Mouse (Mus musculus): ENCODE data around the gene Mcu. TPM values are rescaled to one million over a fixed set of nuclear protein-coding genes. Genes with fewer than 3 reads are reported as not detected.

Mcu gene
- polyA plus RNA-seq, 2 experiments = 3.5 to 7.9 TPM

- Histone ChIP-seq H3K9ac (replicated peaks) (no peak overlapping the region), H3K36me3 (replicated peaks; ENCODE audit: control insufficient read depth, insufficient read depth, low read depth) (no peaks in the 10 kb centered on the region; the same call in 1 of the 2 replicates), H3K9me3 (ENCODE audit: control insufficient read depth, low read length) (no peaks in the 10 kb centered on the region), H3K27ac (no peak overlapping the region), H3K4me1 (replicated peaks; ENCODE audit: control insufficient read depth in 2 of 2, insufficient read depth in 2 of 2, low read length in 1 of 2) (peaks cover 14 to 21% of the 10 kb centered on the region in 2 experiments), H3K27me3 (ENCODE audit: control insufficient read depth, insufficient read depth, low read length) (no peaks in the 10 kb centered on the region), H3K4me2 (ENCODE audit: low read depth) (no peak overlapping the region), H3K4me3 (ENCODE audit: insufficient read depth in 1 of 2, low read depth in 2 of 2, low read length in 2 of 2) (no peak overlapping the region)
- DNase-seq (ENCODE audit: low read depth in 3 of 3, low spot score in 3 of 3) = no peak
- ATAC-seq (ENCODE audit: insufficient read depth) = no peak
- TF ChIP-seq EP300 (IDR thresholded peaks at IDR 0.05; ENCODE audit: low read depth) (no peak), CTCF (IDR thresholded peaks at IDR 0.05; ENCODE audit: low read depth) (no peak)
- 82% methylated on average over 13 of the region's 13 CpGs for WGBS (ENCODE audit: insufficient replicate concordance)
Measured at GRCm38 (mm10) chr10:59566968-59567367, 49.5 kb downstream of the Mcu start.

- no peaks in the 10 kb centered on the region; the same call in 1 of the 2 replicates for H3K36me3 ChIP-seq (replicated peaks; ENCODE audit: control insufficient read depth, insufficient read depth, low read depth)
- no peak for TF ChIP-seq EP300 (IDR thresholded peaks at IDR 0.05; ENCODE audit: low read depth)
- no peak for TF ChIP-seq CTCF (IDR thresholded peaks at IDR 0.05; ENCODE audit: low read depth)
- no peaks in the 10 kb centered on the region for H3K9me3 ChIP-seq (ENCODE audit: control insufficient read depth, low read length)
- H3K27me3 ChIP-seq (ENCODE audit: control insufficient read depth, insufficient read depth, low read length) = no peaks in the 10 kb centered on the region
- H3K4me1 ChIP-seq (replicated peaks; ENCODE audit: control insufficient read depth in 2 of 2, insufficient read depth in 2 of 2, low read length in 1 of 2) = peaks cover 7 to 14% of the 10 kb centered on the region in 2 experiments
- H3K9ac ChIP-seq (replicated peaks) = no peak overlapping the region
- ATAC-seq (ENCODE audit: insufficient read depth) = no peak
- H3K4me2 ChIP-seq (ENCODE audit: low read depth) = no peak overlapping the region
- H3K27ac ChIP-seq = no peak overlapping the region
- no peak overlapping the region for H3K4me3 ChIP-seq (ENCODE audit: insufficient read depth in 1 of 2, low read depth in 2 of 2, low read length in 2 of 2)
- WGBS (ENCODE audit: insufficient replicate concordance) = 72% methylated on average over 2 of the region's 2 CpGs
- DNase-seq (ENCODE audit: low read depth in 3 of 3, low spot score in 3 of 3) = no peak
Measured at GRCm38 (mm10) chr10:59565995-59566410, 50.5 kb downstream of the Mcu start.

- Histone ChIP-seq H3K9ac (replicated peaks) (no peak overlapping the region), H3K9me3 (ENCODE audit: control insufficient read depth, low read length) (no peaks in the 10 kb centered on the region), H3K4me3 (ENCODE audit: insufficient read depth in 1 of 2, low read depth in 2 of 2, low read length in 2 of 2) (no peak overlapping the region), H3K36me3 (replicated peaks; ENCODE audit: control insufficient read depth, insufficient read depth, low read depth) (no peaks in the 10 kb centered on the region; the same call in 1 of the 2 replicates), H3K27ac (no peak overlapping the region), H3K4me2 (ENCODE audit: low read depth) (no peak overlapping the region), H3K27me3 (ENCODE audit: control insufficient read depth, insufficient read depth, low read length) (no peaks in the 10 kb centered on the region), H3K4me1 (replicated peaks; ENCODE audit: control insufficient read depth in 2 of 2, insufficient read depth in 2 of 2, low read length in 1 of 2) (peaks cover 1 to 2% of the 10 kb centered on the region in 2 experiments; a peak in 1 of 4 replicates)
- ATAC-seq (ENCODE audit: insufficient read depth) (no peak), DNase-seq (ENCODE audit: low read depth in 3 of 3, low spot score in 3 of 3) (peak in 1 of 3 experiments; percentile 41)
- 52% methylated on average over 5 of the region's 5 CpGs for WGBS (ENCODE audit: insufficient replicate concordance)
- TF ChIP-seq EP300 (IDR thresholded peaks at IDR 0.05; ENCODE audit: low read depth) (no peak), CTCF (IDR thresholded peaks at IDR 0.05; ENCODE audit: low read depth) (no peak)
Measured at GRCm38 (mm10) chr10:59564551-59564950, 51.9 kb downstream of the Mcu start.

GRCm38 (mm10) chr10:59562511-59562910, 54.0 kb downstream of the Mcu start:
- no peak overlapping the region for H3K4me3 ChIP-seq (ENCODE audit: insufficient read depth in 1 of 2, low read depth in 2 of 2, low read length in 2 of 2)
- H3K9ac ChIP-seq (replicated peaks) = no peak overlapping the region
- no peak for DNase-seq (ENCODE audit: low read depth in 3 of 3, low spot score in 3 of 3)
- H3K9me3 ChIP-seq (ENCODE audit: control insufficient read depth, low read length) = no peaks in the 10 kb centered on the region
- no peaks in the 10 kb centered on the region for H3K4me1 ChIP-seq (replicated peaks; ENCODE audit: control insufficient read depth in 2 of 2, insufficient read depth in 2 of 2, low read length in 1 of 2)
- no peaks in the 10 kb centered on the region for H3K27me3 ChIP-seq (ENCODE audit: control insufficient read depth, insufficient read depth, low read length)
- TF ChIP-seq CTCF (IDR thresholded peaks at IDR 0.05; ENCODE audit: low read depth) (no peak), EP300 (IDR thresholded peaks at IDR 0.05; ENCODE audit: low read depth) (no peak)
- no peaks in the 10 kb centered on the region; the same call in 1 of the 2 replicates for H3K36me3 ChIP-seq (replicated peaks; ENCODE audit: control insufficient read depth, insufficient read depth, low read depth)
- ATAC-seq (ENCODE audit: insufficient read depth) = no peak
- H3K27ac ChIP-seq = no peak overlapping the region
- H3K4me2 ChIP-seq (ENCODE audit: low read depth) = no peak overlapping the region
- WGBS (ENCODE audit: insufficient replicate concordance) = 53% methylated on average over 4 of the region's 4 CpGs

GRCm38 (mm10) chr10:59560126-59560525, 56.4 kb downstream of the Mcu start:
- Histone ChIP-seq H3K27ac (no peak overlapping the region), H3K4me2 (ENCODE audit: low read depth) (no peak overlapping the region), H3K9me3 (ENCODE audit: control insufficient read depth, low read length) (no peaks in the 10 kb centered on the region), H3K4me3 (ENCODE audit: insufficient read depth in 1 of 2, low read depth in 2 of 2, low read length in 2 of 2) (no peak overlapping the region), H3K36me3 (replicated peaks; ENCODE audit: control insufficient read depth, insufficient read depth, low read depth) (no peaks in the 10 kb centered on the region), H3K4me1 (replicated peaks; ENCODE audit: control insufficient read depth in 2 of 2, insufficient read depth in 2 of 2, low read length in 1 of 2) (no peaks in the 10 kb centered on the region), H3K9ac (replicated peaks) (no peak overlapping the region), H3K27me3 (ENCODE audit: control insufficient read depth, insufficient read depth, low read length) (no peaks in the 10 kb centered on the region)
- no peak for ATAC-seq (ENCODE audit: insufficient read depth)
- WGBS (ENCODE audit: insufficient replicate concordance) = 75% methylated on average over 5 of the region's 5 CpGs
- no peak for TF ChIP-seq EP300 (IDR thresholded peaks at IDR 0.05; ENCODE audit: low read depth)
- TF ChIP-seq CTCF (IDR thresholded peaks at IDR 0.05; ENCODE audit: low read depth) = no peak
- no peak for DNase-seq (ENCODE audit: low read depth in 3 of 3, low spot score in 3 of 3)

Data from liver, embryonic 14.5 days (tissue).